In genomic region chr10:120338841-120339240, GRCm38 (mm10) we compare ENCODE assay signal across 10 mouse cellular contexts.
"Had no signal": no experiment of that assay in that cellular context is flagged by ENCODE, and none has a peak within 500 bp of the region (broad histone marks: within the 10 kb centered on the region; RNA-seq: fewer than 3 reads in every experiment).

No protein-coding gene starts in this region.

- H3K4me1 ChIP-seq: kidney, embryonic 15.5 days; midbrain, embryonic 13.5 days; neural tube, embryonic 15.5 days had no signal

- H3K4me3 ChIP-seq: kidney, embryonic 15.5 days; left cerebral cortex, adult 2 months; limb, embryonic 13.5 days; midbrain, embryonic 13.5 days; myocyte; neural tube, embryonic 15.5 days had no signal

- H3K27me3 ChIP-seq: kidney, embryonic 15.5 days; limb, embryonic 13.5 days; midbrain, embryonic 13.5 days; neural tube, embryonic 15.5 days had no signal

- DNase-seq: kidney, postnatal 14 days; lung, adult 18-20 months; thymus, postnatal 36 days had no signal

- H3K36me3 ChIP-seq: kidney, embryonic 15.5 days; limb, embryonic 13.5 days; midbrain, embryonic 13.5 days; neural tube, embryonic 15.5 days had no signal

- H3K27ac ChIP-seq: kidney, embryonic 15.5 days; left cerebral cortex, adult 2 months; limb, embryonic 13.5 days; liver, embryonic 14.5 days; midbrain, embryonic 13.5 days; neural tube, embryonic 15.5 days had no signal

- H3K9me3 ChIP-seq: kidney, embryonic 15.5 days; limb, embryonic 13.5 days; midbrain, embryonic 13.5 days; neural tube, embryonic 15.5 days had no signal

- H3K9ac ChIP-seq: kidney, embryonic 15.5 days; limb, embryonic 13.5 days; liver, embryonic 14.5 days; midbrain, embryonic 13.5 days; neural tube, embryonic 15.5 days had no signal
